ENCODE assay signal across 8 mouse cellular contexts in genomic region chr2:167219154-167219775, GRCm38 (mm10). TPM values are rescaled to one million over a fixed set of nuclear protein-coding genes. Genes with fewer than 3 reads are reported as not detected.
DNase-seq lines count a peak whose midpoint lies in the region; ATAC-seq and TF ChIP-seq lines count a peak whose summit lies in the region.

No protein-coding gene starts in this region.

- peak; percentile 98 for TF ChIP-seq CTCF in gastrocnemius, adult 2 months (IDR thresholded peaks at IDR 0.05)

- peak; percentile 75 for ATAC-seq in intestine, embryonic 16.5 days
- ATAC-seq in midbrain, embryonic 14.5 days (ENCODE audit: low FRiP score, low TSS enrichment), result peak; percentile 76; the same call in 1 of the 2 replicates
- no peak for ATAC-seq in erythroid progenitor cell, adult 5-6 weeks (replicated peaks; ENCODE audit: low FRiP score, poor library complexity, severe bottlenecking)

- DNase-seq in adrenal gland, adult (ENCODE audit: inconsistent age in 2 of 2, low spot score in 1 of 2), result peak; percentile 81 to 95
- DNase-seq in cerebellum, postnatal 36 days, result peak; percentile 88 to 92
- peak; percentile 85 for DNase-seq in gastrocnemius, adult 2 months
- peak; percentile 94 to 95 for DNase-seq in left cerebral cortex, postnatal 14 days (ENCODE audit: low spot score in 2 of 2)
- DNase-seq in midbrain, embryonic 14.5 days, result peak; percentile 94
- DNase-seq in spleen, adult 18-20 months, result peak; percentile 51 to 78

- H3K36me3 ChIP-seq in intestine, embryonic 16.5 days (ENCODE audit: control insufficient read depth, insufficient read depth, low read length), result no peaks in the 10 kb centered on the region
- H3K36me3 ChIP-seq in midbrain, embryonic 14.5 days (ENCODE audit: control insufficient read depth, insufficient read depth, low read length), result no peaks in the 10 kb centered on the region

- H3K27ac ChIP-seq in gastrocnemius, adult 2 months, result no peak overlapping the region
- H3K27ac ChIP-seq in intestine, embryonic 16.5 days (ENCODE audit: low read length), result no peak overlapping the region
- H3K27ac ChIP-seq in midbrain, embryonic 14.5 days (replicated peaks; ENCODE audit: low read depth, low read length), result no peak overlapping the region

- intact Hi-C loops in gastrocnemius, adult 2 months (cut with DNase I), result loop anchor here (1.0 to 2.0 kb wide), 2 partner anchors 106 to 147 kb away; no protein-coding TSS in a partner anchor
- intact Hi-C loops in left cerebral cortex, postnatal 14 days (cut with DNase I), result loop anchor here (1.0 to 2.0 kb wide), 2 partner anchors 106 to 147 kb away; no protein-coding TSS in a partner anchor

- H3K4me2 ChIP-seq in intestine, embryonic 16.5 days (ENCODE audit: low read depth, low read length), result no peak overlapping the region
- H3K4me2 ChIP-seq in midbrain, embryonic 14.5 days (ENCODE audit: low read length), result peak overlapping the region; percentile 18; the same call in 1 of the 2 replicates

- WGBS in intestine, embryonic 16.5 days, result 45% methylated on average over 8 of the region's 8 CpGs
- 44% methylated on average over 8 of the region's 8 CpGs for WGBS in midbrain, embryonic 14.5 days

- no peaks in the 10 kb centered on the region for H3K9me3 ChIP-seq in intestine, embryonic 16.5 days (ENCODE audit: control insufficient read depth, low read length)
- H3K9me3 ChIP-seq in midbrain, embryonic 14.5 days (ENCODE audit: control insufficient read depth, low read length), result no peaks in the 10 kb centered on the region

- no peak overlapping the region for H3K9ac ChIP-seq in intestine, embryonic 16.5 days (ENCODE audit: low read depth, low read length)
- no peak overlapping the region for H3K9ac ChIP-seq in midbrain, embryonic 14.5 days (replicated peaks; ENCODE audit: low read length)

- no peaks in the 10 kb centered on the region for H3K27me3 ChIP-seq in intestine, embryonic 16.5 days (replicated peaks; ENCODE audit: control insufficient read depth, insufficient read depth, low read length)
- no peaks in the 10 kb centered on the region for H3K27me3 ChIP-seq in midbrain, embryonic 14.5 days (ENCODE audit: control insufficient read depth, insufficient read depth, low read length)

- H3K4me3 ChIP-seq in gastrocnemius, adult 2 months, result no peak overlapping the region
- no peak overlapping the region for H3K4me3 ChIP-seq in intestine, embryonic 16.5 days (ENCODE audit: low read length)
- no peak overlapping the region for H3K4me3 ChIP-seq in midbrain, embryonic 14.5 days (replicated peaks; ENCODE audit: low read depth, low read length)

- H3K4me1 ChIP-seq in intestine, embryonic 16.5 days (ENCODE audit: control insufficient read depth, insufficient read depth, low read length), result no peaks in the 10 kb centered on the region
- H3K4me1 ChIP-seq in midbrain, embryonic 14.5 days (ENCODE audit: control insufficient read depth, insufficient read depth, low read length), result no peaks in the 10 kb centered on the region

RNA-seq across cellular contexts. Expression of gene Ptgis, which starts 21.1 kb away (rescaled TPM):
- 1 to 10 TPM; 1.7 to 5.2 TPM for total RNA-seq in gastrocnemius, adult 2 months (2021)
- polyA plus RNA-seq in intestine, embryonic 16.5 days (2015; fragmentation: Nextera tagmentation; extraction: Ambion mirVana), result 12.0 and 12.8 TPM in 2 replicates
- 1 to 10 TPM; 2.7 to 3.2 TPM for total RNA-seq in left cerebral cortex, postnatal 14 days (2021)
- polyA plus RNA-seq in midbrain, embryonic 14.5 days (2014; fragmentation: Nextera tagmentation; extraction: Ambion mirVana), result 2.2 and 5.3 TPM in 2 replicates
- not detected in 2 replicates for total RNA-seq in erythroid progenitor cell, adult 5-6 weeks (2015; ENCODE audit: low replicate concordance)
- total RNA-seq in erythroid progenitor cell, adult 5-6 weeks (2017; ENCODE audit: low replicate concordance), result not detected in 2 replicates

RNA-seq across cellular contexts. Expression of gene Kcnb1, which starts 29.3 kb away (rescaled TPM):
- 10 to 100 TPM; 16.1 to 20.7 TPM for total RNA-seq in gastrocnemius, adult 2 months (2021)
- polyA plus RNA-seq in intestine, embryonic 16.5 days (2015; fragmentation: Nextera tagmentation; extraction: Ambion mirVana), result 1.1 TPM in 2 replicates
- total RNA-seq in left cerebral cortex, postnatal 14 days (2021), result 100 to 1,000 TPM; 149 to 157 TPM
- 3.1 and 5.2 TPM in 2 replicates for polyA plus RNA-seq in midbrain, embryonic 14.5 days (2014; fragmentation: Nextera tagmentation; extraction: Ambion mirVana)
- total RNA-seq in erythroid progenitor cell, adult 5-6 weeks (2015; ENCODE audit: low replicate concordance), result not detected in 2 replicates
- not detected in 2 replicates for total RNA-seq in erythroid progenitor cell, adult 5-6 weeks (2017; ENCODE audit: low replicate concordance)

Comparison
In these comparisons a context has a peak if more than half of its experiments do, and no peak if none do; other contexts are left out.
1. RNA of gene Kcnb1, which starts 29.3 kb away (total RNA-seq): 149 to 157 TPM in left cerebral cortex, postnatal 14 days and 16.1 to 20.7 TPM in gastrocnemius, adult 2 months; not detected in erythroid progenitor cell, adult 5-6 weeks; every median in the first group is over 10 times any median in the second.
2. Peak in every context shown above with its lines, with median percentiles within 50 percentile points of each other: DNase-seq.